Mouse (Mus musculus) kidney, postnatal 0 days (tissue): Measurements from ENCODE around the gene Fis1. TPM values are rescaled to one million over a fixed set of nuclear protein-coding genes. Genes with fewer than 3 reads are reported as not detected.

Source experiments
- ATAC-seq: fragments of 200-750 bp; cut with Nextera tagmentation; replicated peaks from 2 replicates; pipeline ENCODE4 v1.8.0; 2017; ENCODE audit warnings: low read depth, moderate number of reproducible peaks, moderate TSS enrichment, moderate library complexity; ENCODE audit not compliant: low FRiP score
- DNase-seq: peaks from one replicate; pipeline ENCODE4 v3.0.0-alpha.2; 2016; ENCODE audit warnings: low spot score
- H3K27ac ChIP-seq: fragments of 300-500 bp; sonication (generic); 2 replicates; pipeline ENCODE4 v1.5.1; 2014; ENCODE audit warnings: mild to moderate bottlenecking
- H3K27me3 ChIP-seq: fragments of 300-500 bp; sonication (generic); 2 replicates; pipeline ENCODE4 v1.6.1; 2014; ENCODE audit warnings: low read length, mixed read lengths; ENCODE audit not compliant: insufficient read depth
- H3K36me3 ChIP-seq: fragments of 300-500 bp; sonication (generic); 2 replicates; pipeline ENCODE4 v1.6.1; 2014; ENCODE audit warnings: low read length, mixed read lengths; ENCODE audit not compliant: insufficient read depth
- H3K4me1 ChIP-seq: fragments of 300-500 bp; sonication (generic); replicated peaks from 2 replicates; pipeline ENCODE4 v1.6.1; 2014; ENCODE audit warnings: antibody characterized with exemption, low read length, mixed read lengths; ENCODE audit not compliant: insufficient read depth
- H3K4me2 ChIP-seq: fragments of 300-500 bp; sonication (generic); 2 replicates; pipeline ENCODE4 v1.6.1; 2014; ENCODE audit warnings: mild to moderate bottlenecking, low read length, moderate library complexity, mixed read lengths
- H3K4me3 ChIP-seq: fragments of 300-500 bp; sonication (generic); replicated peaks from 2 replicates; pipeline ENCODE4 v1.5.1; 2014; ENCODE audit warnings: low read depth, low read length
- H3K9ac ChIP-seq: fragments of 300-500 bp; sonication (generic); 2 replicates; pipeline ENCODE4 v1.6.1; 2014; ENCODE audit warnings: low read depth, low read length
- H3K9me3 ChIP-seq: fragments of 300-500 bp; sonication (generic); replicated peaks from 2 replicates; pipeline ENCODE4 v1.6.1; 2016; ENCODE audit warnings: low read length, inconsistent platforms, mixed read lengths
- CTCF ChIP-seq: IDR thresholded peaks from 2 replicates; pipeline ENCODE4 v1.5.1; 2016; ENCODE audit warnings: antibody characterized with exemption, low read depth, mild to moderate bottlenecking, moderate library complexity
- WGBS: fragments of 180-500 bp; shearing (Covaris S2); extraction: QIAGEN DNeasy Blood & Tissue Kit; methylation state at CpG from one replicate; pipeline ENCODE4 v1.1.7; 2014; 5-methylcytosine and 5-hydroxymethylcytosine counted together
- polyA plus RNA-seq: library from polyadenylated mRNA; unstranded; fragments of >200 nt; fragmentation: Nextera tagmentation; extraction: Ambion mirVana; gene quantifications from 2 replicates; pipeline ENCODE4 v1.2.1, GENCODE M21; 2015

Gene Fis1
- polyA plus RNA-seq = 362 and 384 TPM in 2 replicates

DNA sequence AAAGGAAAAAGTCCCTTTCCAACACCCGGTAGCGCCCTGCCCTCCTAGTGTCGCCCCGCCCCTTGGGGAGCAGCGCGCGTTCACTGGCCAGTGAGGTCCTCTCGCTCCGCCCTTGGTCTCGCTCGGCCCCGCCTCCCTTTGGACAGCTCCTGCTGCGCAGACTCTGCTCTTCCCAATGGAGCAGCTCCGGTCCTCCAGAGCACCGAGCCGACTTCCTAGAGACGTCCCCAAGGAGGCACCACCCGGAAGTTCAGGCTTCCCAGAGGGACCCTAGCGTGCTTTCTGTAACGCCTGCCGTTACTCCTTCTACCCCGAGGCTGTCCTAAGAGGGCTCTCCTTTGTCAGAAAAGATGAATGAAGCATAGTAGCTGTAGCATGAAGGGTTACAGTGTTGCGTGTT, at the start of gene Fis1:
TSS of gene Fis1 (plus strand) at position 261 of the 400 bp plus-strand sequence.
- peak within 1 kb of the TSS; percentile 79 for H3K4me3 ChIP-seq
- H3K9ac ChIP-seq = peak within 1 kb of the TSS; percentile 76
- TF ChIP-seq CTCF = peak; percentile 28; the same call in 1 of the 2 replicates
- ATAC-seq (peak; percentile 99), DNase-seq (peak; percentile 99)
- peak within 1 kb of the TSS; percentile 71 for H3K4me2 ChIP-seq
- peak within 1 kb of the TSS; percentile 67 for H3K27ac ChIP-seq
- peaks cover 4% of the 10 kb centered on the region; the same call in 1 of the 2 replicates for H3K4me1 ChIP-seq
- no peaks in the 10 kb centered on the region for H3K9me3 ChIP-seq
- no peaks in the 10 kb centered on the region for H3K36me3 ChIP-seq
- WGBS = under 1% methylated on average over 23 of the region's 23 CpGs
- H3K27me3 ChIP-seq = no peaks in the 10 kb centered on the region

DNA sequence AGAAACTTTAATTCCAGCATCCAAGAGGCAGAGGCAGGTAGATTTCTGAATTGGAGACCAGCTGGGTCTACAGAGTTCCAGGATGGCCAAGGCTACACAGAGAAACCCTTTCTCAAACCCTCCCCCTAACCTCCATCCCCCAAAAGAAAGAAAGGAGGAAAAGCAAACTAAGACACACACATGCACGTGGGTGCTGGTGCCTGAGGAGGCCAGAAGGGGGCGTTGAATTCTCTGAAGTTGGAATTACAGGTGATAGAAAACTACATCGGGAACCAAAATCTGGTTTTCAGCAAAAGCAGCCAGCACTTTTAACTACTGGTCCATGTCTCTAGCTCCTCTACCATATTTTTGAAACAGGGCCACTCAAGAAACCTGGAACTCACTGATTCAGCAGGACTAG, 48.5 kb upstream of the Fis1 start:
- no peak overlapping the region for H3K9ac ChIP-seq
- no peak overlapping the region for H3K4me3 ChIP-seq
- WGBS = 66% methylated on average over 3 of the region's 3 CpGs
- no peak for TF ChIP-seq CTCF
- no peaks in the 10 kb centered on the region for H3K9me3 ChIP-seq
- DNase-seq (no peak), ATAC-seq (no peak)
- no peak overlapping the region for H3K27ac ChIP-seq
- H3K36me3 ChIP-seq = no peaks in the 10 kb centered on the region
- no peak overlapping the region for H3K4me2 ChIP-seq
- H3K4me1 ChIP-seq = 0 out of 2 replicates have a peak, but pooled peaks cover 5% of the 10 kb centered on the region
- H3K27me3 ChIP-seq = no peaks in the 10 kb centered on the region

DNA sequence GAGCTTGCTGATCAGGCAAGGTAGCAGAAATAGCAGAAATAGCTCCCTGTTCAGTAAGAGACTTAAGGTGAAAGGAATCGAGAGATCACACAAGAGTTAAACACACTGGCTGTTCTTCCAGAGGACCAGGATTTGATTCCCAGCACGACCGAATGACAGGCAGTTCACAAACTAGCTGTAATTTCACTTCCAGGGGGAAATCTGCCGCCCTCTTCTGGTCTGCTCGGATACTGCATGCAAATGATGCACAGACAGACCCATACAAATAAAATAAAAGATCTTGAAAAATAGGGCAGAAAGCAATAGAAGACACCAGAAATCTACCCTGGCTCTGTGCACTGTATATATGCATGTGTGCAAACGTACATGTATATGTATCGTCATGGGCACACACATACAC, 47.4 kb upstream of the Fis1 start:
- no peaks in the 10 kb centered on the region for H3K36me3 ChIP-seq
- H3K27me3 ChIP-seq = no peaks in the 10 kb centered on the region
- no peak overlapping the region for H3K4me2 ChIP-seq
- 55% methylated on average over 7 of the region's 7 CpGs for WGBS
- no peak overlapping the region for H3K4me3 ChIP-seq
- H3K9ac ChIP-seq = no peak overlapping the region
- no peak for DNase-seq
- no peaks in the 10 kb centered on the region for H3K9me3 ChIP-seq
- peak; percentile 61; the same call in 1 of the 2 replicates for TF ChIP-seq CTCF
- no peak for ATAC-seq
- H3K4me1 ChIP-seq = 0 out of 2 replicates have a peak, but pooled peaks cover 5% of the 10 kb centered on the region
- no peak overlapping the region for H3K27ac ChIP-seq

DNA sequence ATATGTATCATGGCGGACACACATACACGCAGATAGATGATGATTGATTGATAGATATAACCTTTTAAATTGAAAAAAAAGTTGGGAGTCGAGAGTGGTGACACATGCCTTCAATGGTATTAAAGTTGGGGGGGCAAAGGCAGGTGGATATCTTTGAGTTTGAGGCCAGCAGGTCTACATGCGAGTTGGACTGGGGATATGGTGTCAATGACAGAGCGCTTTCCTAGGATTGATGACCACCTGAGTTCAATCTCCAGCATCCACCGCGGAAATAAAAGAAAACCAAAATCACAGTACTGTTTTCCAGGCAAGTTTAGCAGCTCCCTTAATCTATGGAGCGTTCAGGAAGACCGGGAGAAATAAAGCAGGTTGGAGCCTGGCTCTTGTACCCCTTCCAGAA, 45.5 kb upstream of the Fis1 start:
- H3K9me3 ChIP-seq = no peaks in the 10 kb centered on the region
- H3K36me3 ChIP-seq = peaks cover 12% of the 10 kb centered on the region; the same call in 1 of the 2 replicates
- H3K27me3 ChIP-seq = no peaks in the 10 kb centered on the region
- no peak overlapping the region for H3K27ac ChIP-seq
- 0 out of 2 replicates have a peak, but pooled peaks cover 5% of the 10 kb centered on the region for H3K4me1 ChIP-seq
- WGBS = 37% methylated on average over 9 of the region's 9 CpGs
- peak overlapping the region; percentile 68; the same call in 1 of the 2 replicates for H3K4me3 ChIP-seq
- TF ChIP-seq CTCF = no peak
- peak overlapping the region; percentile 72 for H3K4me2 ChIP-seq
- ATAC-seq = no peak
- H3K9ac ChIP-seq = no peak overlapping the region
- DNase-seq = no peak

DNA sequence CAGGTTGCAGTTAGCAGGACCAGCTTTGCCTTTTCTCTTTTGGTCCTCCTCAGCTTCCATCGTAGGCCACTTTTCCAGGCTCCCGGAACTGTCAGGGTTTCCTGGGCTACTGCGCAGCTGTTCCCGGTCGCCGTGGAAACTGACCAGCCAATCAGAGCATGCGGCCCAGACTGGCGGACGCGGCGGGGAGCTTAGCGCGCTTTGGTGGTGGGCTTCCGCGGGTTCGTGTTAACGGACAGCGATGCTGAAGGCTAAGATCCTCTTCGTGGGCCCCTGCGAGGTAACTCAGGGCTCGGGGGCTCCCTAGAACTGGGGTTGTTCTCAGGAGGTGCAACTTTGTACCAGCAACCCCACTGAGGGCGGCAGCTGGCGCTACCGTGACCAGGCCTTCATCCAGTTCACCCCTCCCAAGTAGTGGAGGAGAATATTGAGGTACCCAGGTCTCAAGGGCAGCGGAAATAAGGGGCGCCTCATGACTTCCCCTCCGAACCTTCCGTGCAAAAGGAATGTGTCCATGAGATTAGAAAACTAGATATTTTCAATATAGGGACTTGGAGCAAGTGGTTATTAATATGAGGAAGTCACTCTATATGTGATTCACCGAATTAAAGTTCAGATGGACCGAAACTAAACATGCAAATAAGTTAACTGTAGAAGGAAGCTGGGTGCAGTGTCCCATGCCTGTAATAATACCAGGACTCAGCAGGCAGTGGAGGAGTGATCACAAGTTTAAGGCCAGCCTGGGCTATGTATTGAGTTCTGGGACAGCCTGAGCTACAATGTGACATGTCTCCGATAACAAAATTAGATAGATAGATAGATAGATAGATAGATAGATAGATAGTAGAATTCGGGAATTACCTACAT, 44.9 kb upstream of the Fis1 start, which contains the start of gene Ift22:
TSS of gene Ift22 (plus strand) at position 160 of the 867 bp plus-strand sequence.
- no peaks in the 10 kb centered on the region for H3K9me3 ChIP-seq
- H3K36me3 ChIP-seq = peaks cover 15% of the 10 kb centered on the region; the same call in 1 of the 2 replicates
- H3K27ac ChIP-seq = no peak within 1 kb of the TSS
- ATAC-seq (peak; percentile 95), DNase-seq (peak; percentile 96)
- no peak for TF ChIP-seq CTCF
- peak within 1 kb of the TSS; percentile 68 for H3K4me3 ChIP-seq
- H3K4me1 ChIP-seq = 0 out of 2 replicates have a peak, but pooled peaks cover 5% of the 10 kb centered on the region
- peak within 1 kb of the TSS; percentile 72 for H3K4me2 ChIP-seq
- peak within 1 kb of the TSS; percentile 55 for H3K9ac ChIP-seq
- H3K27me3 ChIP-seq = no peaks in the 10 kb centered on the region
- 8% methylated on average over 32 of the region's 32 CpGs for WGBS

DNA sequence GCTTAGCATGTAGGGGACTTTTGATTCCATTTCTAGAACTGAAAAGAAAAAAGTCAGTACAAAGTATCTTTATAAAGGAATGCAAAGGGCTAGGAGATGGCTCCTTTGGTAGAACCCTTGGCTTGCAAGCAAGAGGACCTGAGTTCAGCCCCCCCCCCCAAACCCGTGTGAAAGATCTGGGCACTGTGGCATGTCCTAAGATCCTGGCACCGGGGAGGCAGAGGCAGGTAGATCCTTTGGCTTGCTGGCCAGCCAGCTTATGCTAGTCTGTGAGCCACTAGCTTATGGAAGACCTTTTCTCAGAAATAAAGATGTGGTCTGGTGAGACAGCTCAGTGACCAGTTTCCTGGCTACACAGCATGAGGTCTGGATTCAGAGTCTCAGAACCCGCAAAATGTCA, 38.9 kb upstream of the Fis1 start:
- peaks cover 15% of the 10 kb centered on the region; the same call in 1 of the 2 replicates for H3K36me3 ChIP-seq
- H3K4me2 ChIP-seq = no peak overlapping the region
- H3K27ac ChIP-seq = no peak overlapping the region
- DNase-seq (no peak), ATAC-seq (no peak)
- no peak overlapping the region for H3K9ac ChIP-seq
- no peaks in the 10 kb centered on the region for H3K4me1 ChIP-seq
- no peaks in the 10 kb centered on the region for H3K9me3 ChIP-seq
- no peaks in the 10 kb centered on the region for H3K27me3 ChIP-seq
- 78% methylated on average over 3 of the region's 3 CpGs for WGBS
- no peak overlapping the region for H3K4me3 ChIP-seq
- no peak for TF ChIP-seq CTCF
